Mouse (Mus musculus) CD4-positive, CD25-positive, alpha-beta regulatory T cell, adult 4 months (primary cell): ENCODE data around the gene Olfr92. TPM values are rescaled to one million over a fixed set of nuclear protein-coding genes. Genes with fewer than 3 reads are reported as not detected.
A peak's percentile ranks its signal among the peaks of the same experiment; 100 is the strongest.
"Not testable (repeated sequence)": the region's sequence is repeated elsewhere in the genome, so short reads cannot be mapped to it uniquely, and the experiment has no call there.

Experiments used
- ATAC-seq: one replicate; pipeline ENCODE4 v1.8.0; 2017
- polyA plus RNA-seq, 2 experiments: library from polyadenylated mRNA; unstranded; fragments of 100-300 nt; shearing (Covaris generic); gene quantifications; one replicate each; pipeline ENCODE4 v1.2.1; 2017

Olfr92 gene
- not detected for polyA plus RNA-seq

GRCm38 (mm10) chr17:37119988-37120387 is at the start of gene Olfr92:
Gene Olfr92, minus strand, starts transcription at chr17:37120088.
- ATAC-seq, result no peak

DNA sequence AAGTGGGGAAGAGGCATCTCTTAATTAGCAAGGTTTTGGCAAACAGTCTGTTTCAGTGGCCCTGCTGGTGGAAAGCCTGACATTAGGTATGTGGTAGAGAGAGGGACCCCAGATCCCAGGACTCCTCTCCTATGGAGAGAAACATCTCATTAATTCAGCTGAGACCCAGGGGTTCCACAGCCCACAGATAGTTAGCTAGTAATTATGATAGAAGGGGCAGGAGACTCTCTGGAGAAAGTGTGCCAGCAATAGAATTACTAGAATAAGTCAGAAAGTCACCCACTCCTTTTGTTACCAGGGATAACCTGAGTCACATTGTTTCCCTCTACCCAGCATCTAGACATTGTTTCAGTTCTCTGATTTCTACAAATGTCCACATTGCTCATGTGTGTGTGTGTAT is 41.5 kb upstream of the Olfr92 start, which contains the start of gene Olfr93:
Gene Olfr93, minus strand, starts transcription at position 101 of the 400 bp plus-strand sequence.
- ATAC-seq, result no peak

DNA sequence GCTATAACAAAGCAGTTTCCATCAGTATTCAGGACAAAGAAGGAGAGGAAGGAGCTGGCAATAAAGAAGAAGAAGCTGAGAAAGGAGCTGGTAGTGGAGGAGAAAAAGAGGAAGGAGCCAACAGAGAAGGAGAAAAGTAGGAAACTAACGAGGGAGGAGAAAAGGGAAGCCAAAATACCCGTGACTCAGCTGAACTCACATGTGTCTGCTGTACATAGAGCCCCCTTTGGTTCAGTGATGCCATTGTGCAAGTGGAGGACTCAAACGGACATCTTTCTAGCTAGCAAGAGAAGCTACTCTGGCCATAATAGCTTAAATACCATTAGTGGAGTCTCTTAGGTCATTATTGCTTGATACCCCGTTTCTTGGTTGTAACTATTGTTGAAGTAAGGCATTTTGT is 11.5 kb upstream of the Olfr92 start:
- ATAC-seq, result not testable (repeated sequence)

DNA sequence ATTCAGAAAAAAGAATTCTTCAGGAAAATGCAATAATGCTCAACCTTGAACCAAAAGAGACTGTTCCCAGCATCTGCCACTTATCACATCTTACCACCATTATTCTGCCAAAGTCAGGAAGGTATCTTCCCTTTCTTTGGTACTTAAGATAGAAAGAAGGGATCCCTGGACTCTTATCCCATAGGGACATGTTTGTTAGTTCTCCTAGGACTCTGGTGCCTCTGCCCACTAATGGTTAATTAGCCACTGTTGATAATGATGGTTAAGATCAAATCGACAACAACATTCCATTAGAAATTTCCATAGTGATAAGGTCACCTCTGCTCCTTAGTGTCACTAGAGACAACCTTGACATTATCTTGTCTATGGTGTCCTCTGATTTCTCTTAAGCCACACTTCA is 21.7 kb downstream of the Olfr92 start, which contains the start of gene Olfr91:
Gene Olfr91, minus strand, starts transcription at position 101 of the 400 bp plus-strand sequence.
- no peak for ATAC-seq

DNA sequence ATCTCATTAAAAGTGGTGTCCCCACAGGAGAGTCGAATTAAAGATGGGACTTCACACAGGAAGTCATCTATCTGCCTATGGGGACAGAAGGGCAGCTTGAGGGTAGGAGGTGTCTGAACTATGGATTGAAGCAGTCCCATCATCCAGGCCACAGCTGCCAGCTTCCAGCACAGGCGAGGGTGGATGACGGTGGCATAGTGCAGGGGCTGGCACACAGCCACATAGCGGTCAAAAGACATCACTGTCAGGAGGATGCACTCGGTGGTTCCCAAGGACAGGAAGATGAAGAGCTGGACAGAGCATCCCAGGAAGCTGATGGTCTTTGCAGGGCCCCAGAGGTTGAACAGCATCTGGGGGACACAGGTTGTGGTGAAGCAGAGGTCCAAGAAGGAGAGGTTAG is 26.6 kb downstream of the Olfr92 start:
- ATAC-seq, result no peak

GRCm38 (mm10) chr17:37092198-37092597 is 27.7 kb downstream of the Olfr92 start:
- ATAC-seq, result no peak

DNA sequence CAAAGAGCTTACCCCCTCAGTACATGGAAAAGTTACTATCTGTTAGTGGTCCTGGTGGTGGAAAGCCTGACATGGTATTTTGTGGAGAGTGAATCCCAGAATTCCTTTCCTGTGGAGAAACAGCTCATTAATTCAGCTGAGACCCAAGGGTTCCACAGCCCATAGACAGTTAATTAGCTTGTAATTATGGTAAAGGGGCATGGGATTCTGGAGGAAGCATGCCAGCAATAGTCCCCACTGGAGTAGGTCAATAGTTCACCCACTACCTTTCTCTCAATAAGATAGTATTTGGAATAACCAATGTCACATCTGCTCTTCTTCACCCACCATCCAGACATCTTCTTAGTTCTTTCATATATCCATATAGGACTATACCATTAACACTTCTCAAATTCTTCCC is 31.5 kb downstream of the Olfr92 start, which contains the start of gene Olfr90:
Gene Olfr90, minus strand, starts transcription at position 101 of the 400 bp plus-strand sequence.
- no peak for ATAC-seq

GRCm38 (mm10) chr17:37085545-37085944 is 34.3 kb downstream of the Olfr92 start:
- ATAC-seq, result no peak

- no peak for ATAC-seq
Measured at GRCm38 (mm10) chr17:37084632-37085031, 35.3 kb downstream of the Olfr92 start.

DNA sequence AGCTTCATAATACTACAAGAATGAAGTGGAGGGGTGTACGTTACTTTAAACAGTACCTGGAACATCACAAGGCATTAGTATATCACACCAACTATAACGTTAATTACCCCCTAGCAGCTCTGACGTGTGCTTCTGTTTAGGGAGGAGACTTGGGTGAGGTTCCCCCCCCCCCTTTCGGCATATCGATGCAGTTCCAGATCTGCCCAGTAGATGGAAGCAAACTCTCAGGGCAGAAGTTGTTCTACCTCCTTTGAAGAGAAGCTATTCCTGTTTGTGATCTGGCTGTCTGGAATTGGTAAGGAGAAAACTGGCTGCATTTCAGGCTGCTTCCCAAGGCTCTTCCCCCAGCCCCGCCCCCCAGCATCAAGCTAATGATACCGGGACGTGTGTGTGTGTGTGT is 36.6 kb downstream of the Olfr92 start:
- ATAC-seq, result peak; percentile 86

DNA sequence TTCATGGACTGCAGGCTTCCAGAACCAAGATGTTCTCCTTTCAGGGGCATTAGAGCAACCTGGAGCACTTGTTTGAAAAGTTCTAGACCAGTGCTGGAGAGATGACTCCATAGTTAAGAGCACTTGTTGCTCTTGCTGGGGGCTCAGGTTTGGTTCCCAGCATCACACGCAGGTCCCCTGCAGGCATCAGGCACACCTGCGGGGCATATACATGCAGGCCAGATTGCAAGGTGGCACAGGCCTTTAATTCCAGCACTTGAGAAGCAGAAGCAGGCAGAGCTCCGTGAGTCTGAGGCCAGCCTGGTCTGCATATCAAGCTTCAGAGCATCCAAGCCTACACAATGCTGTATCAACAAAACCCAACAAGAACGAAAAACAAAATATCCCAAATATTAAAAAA is 38.2 kb downstream of the Olfr92 start:
- ATAC-seq, result no peak

DNA sequence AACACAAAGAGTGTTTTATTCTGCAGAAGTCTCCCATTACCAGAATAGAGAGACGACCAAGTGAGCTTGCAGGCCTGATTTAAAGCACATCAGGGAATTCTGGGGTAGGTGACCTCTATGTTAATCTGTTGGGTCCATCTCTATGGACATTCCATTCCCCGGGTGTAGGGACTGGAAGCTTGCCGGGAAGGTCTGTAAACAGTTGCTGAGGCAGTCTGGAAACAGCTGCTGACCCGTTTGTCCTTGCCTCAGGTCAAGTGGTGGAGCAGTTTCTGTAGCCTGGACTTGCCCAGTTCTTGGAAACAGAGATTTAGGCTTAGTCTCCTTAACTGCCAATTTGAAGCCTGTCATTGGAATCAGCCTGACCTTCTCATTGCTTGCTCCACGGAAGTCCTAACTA is 39.8 kb downstream of the Olfr92 start:
- no peak for ATAC-seq

GRCm38 (mm10) chr17:37078990-37079389 is 40.9 kb downstream of the Olfr92 start:
- no peak for ATAC-seq

DNA sequence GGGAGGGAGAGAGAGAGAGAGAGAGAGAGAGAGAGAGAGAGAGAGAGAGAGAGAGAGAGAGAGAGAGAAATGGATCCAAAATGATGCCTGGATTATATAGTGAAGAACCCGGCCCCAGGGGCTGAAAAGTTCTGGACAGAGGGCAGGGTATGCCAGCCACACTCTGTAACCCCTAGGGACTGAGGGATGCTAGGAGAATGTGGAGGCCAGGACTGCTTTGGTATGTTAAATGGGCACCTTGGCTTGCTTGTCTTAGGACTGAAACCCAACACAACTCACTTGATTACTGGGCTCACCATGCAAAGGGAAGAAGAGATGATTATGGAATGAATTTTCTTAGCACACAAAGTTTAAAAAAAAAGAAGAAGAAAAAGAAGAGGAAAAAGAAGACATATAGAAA is 41.7 kb downstream of the Olfr92 start:
- no peak for ATAC-seq

DNA sequence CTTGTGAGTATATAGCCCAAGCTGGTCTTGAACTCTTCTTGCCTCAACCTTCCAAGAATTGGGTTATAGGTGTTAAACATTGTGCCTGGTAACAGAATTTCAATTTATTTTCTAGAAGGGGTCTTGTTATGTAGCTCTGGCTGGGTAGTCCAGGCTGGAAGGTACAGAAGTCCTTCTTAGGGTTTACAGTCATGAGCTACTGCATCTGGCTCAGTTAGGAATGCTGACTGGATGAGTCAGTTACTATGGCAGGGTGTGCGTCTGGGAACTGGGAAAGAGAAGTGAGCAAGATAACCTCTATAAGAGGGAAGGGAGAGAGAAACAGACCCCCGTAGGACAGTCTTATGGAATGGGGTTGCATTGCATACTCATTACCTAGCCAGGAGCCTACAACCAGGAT is 44.1 kb downstream of the Olfr92 start:
- no peak for ATAC-seq

DNA sequence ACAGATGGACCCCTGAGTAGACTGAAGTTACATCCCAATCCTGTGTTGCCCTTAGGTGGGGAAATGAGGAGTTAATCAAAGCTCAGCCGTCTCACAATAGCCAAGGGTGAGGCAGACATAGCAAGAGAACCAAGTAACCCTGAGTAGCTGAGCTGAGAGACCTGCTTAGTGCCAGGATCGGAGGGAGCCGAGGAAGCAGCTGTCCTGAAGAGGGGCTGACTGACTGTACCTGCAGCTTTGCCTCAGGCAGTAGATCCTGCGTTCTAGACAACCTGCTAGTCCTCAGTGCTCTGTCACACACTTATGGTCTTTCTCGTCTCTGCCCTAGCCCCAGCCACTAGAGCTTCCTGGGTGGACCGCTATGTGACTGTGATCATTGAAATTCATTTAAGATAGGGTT is 44.7 kb downstream of the Olfr92 start:
- ATAC-seq, result no peak

DNA sequence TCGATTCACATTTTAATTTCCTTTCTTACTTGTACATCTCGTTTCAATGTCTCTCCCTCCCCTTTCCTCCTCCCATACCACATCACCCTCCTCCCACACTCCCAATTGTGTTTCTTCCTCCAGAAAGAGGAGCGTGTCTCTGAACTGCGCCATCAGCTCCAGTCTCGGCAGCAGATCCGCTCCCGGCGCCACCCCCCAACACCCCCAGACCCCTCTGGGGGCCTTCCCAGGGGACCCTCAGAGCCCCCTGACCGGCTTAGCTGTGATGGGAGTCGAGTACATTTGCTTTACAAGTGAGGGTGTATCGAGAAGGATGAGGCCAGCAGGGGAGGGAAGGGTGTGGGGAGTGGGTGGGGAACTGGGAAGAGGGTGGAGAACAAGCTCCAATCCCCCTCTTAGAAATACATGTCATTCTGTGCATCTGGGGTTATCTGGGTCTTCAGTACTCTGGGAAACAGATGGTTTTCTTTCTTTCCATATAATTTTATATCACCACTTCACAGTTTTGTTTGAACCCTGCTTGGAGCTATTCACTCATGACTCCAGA is 47.1 kb downstream of the Olfr92 start:
- ATAC-seq, result no peak

DNA sequence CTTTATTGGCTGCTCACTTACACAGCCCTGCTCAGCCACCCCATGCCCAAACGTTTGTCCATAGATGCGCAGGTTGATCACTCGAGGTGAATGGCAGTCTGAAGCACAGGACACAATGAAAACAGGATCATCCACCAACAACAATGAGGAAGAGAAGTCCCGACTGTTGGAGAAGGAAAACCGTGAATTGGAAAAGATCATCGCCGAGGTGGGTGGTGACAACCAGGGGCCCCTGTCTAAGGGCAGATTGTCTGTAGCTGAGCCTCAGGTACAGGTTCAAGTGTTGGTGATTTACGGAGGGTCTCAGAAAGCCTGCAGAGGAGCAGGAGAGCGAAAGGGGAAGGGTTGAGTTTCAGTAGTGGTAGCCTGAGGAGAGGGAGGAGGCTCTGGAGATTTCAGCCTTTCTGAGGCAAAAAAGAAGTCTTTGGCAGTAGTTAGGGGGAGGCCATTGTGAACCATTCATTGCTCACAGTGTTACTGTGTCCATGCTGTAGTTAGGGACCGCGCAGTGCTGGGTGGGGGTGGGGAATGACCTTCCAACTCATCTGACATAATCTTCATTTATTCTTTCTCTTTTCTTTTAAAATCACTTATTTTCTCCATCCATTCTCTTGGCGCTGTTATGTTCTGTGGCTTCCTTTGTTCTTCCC is 47.7 kb downstream of the Olfr92 start:
- ATAC-seq, result no peak

- ATAC-seq, result no peak
Measured at GRCm38 (mm10) chr17:37070121-37070520, 49.8 kb downstream of the Olfr92 start.

DNA sequence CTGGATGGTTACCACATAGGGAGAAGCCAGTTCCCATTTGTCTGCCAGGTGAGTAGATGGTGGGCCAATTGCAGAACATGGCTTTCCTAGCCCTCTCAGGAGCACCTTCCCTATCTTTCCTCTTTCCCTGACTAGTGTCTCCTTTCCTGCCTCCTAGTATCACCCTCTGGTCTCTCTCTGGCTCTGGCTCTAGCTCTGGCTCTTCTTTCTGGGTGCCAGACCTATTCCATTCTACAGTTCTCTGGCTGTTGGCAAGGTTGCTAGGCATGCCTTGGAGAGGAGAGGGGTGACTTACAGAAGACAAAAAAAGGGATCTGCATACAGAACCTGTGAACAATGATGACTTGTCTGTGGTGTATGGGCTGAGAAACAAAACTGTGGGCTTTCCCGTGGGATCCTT is 52.0 kb downstream of the Olfr92 start:
- ATAC-seq, result no peak

- no peak for ATAC-seq
Measured at GRCm38 (mm10) chr17:37065993-37066392, 53.9 kb downstream of the Olfr92 start.

GRCm38 (mm10) chr17:37063686-37064495 is 56.0 kb downstream of the Olfr92 start:
- ATAC-seq, result no peak

DNA sequence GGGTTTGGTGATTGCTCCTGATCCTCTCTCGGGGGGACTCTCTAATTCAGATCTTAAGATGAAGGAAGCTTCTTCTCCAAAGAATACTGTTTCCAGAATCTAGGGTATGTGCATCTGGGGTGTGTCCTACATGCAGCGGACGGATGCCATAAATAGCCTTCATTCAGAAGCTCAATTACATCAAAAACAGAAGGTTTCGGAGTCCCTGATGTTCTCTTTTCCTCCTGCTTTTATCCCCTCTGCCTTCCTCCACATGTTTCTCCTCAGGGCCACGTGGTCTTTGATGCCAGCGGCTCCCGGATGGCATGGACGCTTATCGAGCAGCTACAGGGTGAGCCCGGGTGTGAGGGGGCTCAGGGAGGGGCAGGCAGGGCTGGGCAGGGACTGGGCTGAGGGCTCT is 56.8 kb downstream of the Olfr92 start:
- no peak for ATAC-seq
